Mouse (Mus musculus) midbrain, embryonic 12.5 days (tissue): Measurements from ENCODE around the gene Sec22a. TPM values are rescaled to one million over a fixed set of nuclear protein-coding genes. Genes with fewer than 3 reads are reported as not detected.

Source experiments
- ATAC-seq: fragments of 200-750 bp; cut with Nextera tagmentation; 2 replicates; pipeline ENCODE4 v1.8.0; 2017; ENCODE audit warnings: low read depth, moderate TSS enrichment, moderate library complexity; ENCODE audit not compliant: low FRiP score
- H3K27ac ChIP-seq: fragments of 300-500 bp; sonication (generic); replicated peaks from 2 replicates; pipeline ENCODE4 v1.5.1; 2016; ENCODE audit warnings: mild to moderate bottlenecking
- H3K27me3 ChIP-seq: fragments of 300-500 bp; sonication (generic); 2 replicates; pipeline ENCODE4 v1.6.1; 2016; ENCODE audit warnings: mild to moderate bottlenecking
- H3K36me3 ChIP-seq: fragments of 300-500 bp; sonication (generic); 2 replicates; pipeline ENCODE4 v1.6.1; 2016
- H3K4me1 ChIP-seq: fragments of 300-500 bp; sonication (generic); 2 replicates; pipeline ENCODE4 v1.6.1; 2016
- H3K4me2 ChIP-seq: fragments of 300-500 bp; sonication (generic); replicated peaks from 2 replicates; pipeline ENCODE4 v1.6.1; 2016; ENCODE audit warnings: mild to moderate bottlenecking, moderate library complexity
- H3K4me3 ChIP-seq: fragments of 300-500 bp; sonication (generic); 2 replicates; pipeline ENCODE4 v1.5.1; 2016; ENCODE audit warnings: mild to moderate bottlenecking
- H3K9ac ChIP-seq: fragments of 300-500 bp; sonication (generic); replicated peaks from 2 replicates; pipeline ENCODE4 v1.6.1; 2016; ENCODE audit warnings: mild to moderate bottlenecking, moderate library complexity
- H3K9me3 ChIP-seq: fragments of 300-500 bp; sonication (generic); 2 replicates; pipeline ENCODE4 v1.6.1; 2016; ENCODE audit warnings: mild to moderate bottlenecking
- WGBS: fragments of 180-500 bp; shearing (Covaris S2); methylation state at CpG from one replicate; pipeline ENCODE4 v1.1.7; 2016; 5-methylcytosine and 5-hydroxymethylcytosine counted together
- polyA plus RNA-seq: library from polyadenylated mRNA; unstranded; fragments of >200 nt; fragmentation: Nextera tagmentation; extraction: Ambion mirVana; gene quantifications from 2 replicates; pipeline ENCODE4 v1.2.1, GENCODE M21; 2016

The Sec22a gene
- 41.6 and 42.0 TPM in 2 replicates for polyA plus RNA-seq

DNA sequence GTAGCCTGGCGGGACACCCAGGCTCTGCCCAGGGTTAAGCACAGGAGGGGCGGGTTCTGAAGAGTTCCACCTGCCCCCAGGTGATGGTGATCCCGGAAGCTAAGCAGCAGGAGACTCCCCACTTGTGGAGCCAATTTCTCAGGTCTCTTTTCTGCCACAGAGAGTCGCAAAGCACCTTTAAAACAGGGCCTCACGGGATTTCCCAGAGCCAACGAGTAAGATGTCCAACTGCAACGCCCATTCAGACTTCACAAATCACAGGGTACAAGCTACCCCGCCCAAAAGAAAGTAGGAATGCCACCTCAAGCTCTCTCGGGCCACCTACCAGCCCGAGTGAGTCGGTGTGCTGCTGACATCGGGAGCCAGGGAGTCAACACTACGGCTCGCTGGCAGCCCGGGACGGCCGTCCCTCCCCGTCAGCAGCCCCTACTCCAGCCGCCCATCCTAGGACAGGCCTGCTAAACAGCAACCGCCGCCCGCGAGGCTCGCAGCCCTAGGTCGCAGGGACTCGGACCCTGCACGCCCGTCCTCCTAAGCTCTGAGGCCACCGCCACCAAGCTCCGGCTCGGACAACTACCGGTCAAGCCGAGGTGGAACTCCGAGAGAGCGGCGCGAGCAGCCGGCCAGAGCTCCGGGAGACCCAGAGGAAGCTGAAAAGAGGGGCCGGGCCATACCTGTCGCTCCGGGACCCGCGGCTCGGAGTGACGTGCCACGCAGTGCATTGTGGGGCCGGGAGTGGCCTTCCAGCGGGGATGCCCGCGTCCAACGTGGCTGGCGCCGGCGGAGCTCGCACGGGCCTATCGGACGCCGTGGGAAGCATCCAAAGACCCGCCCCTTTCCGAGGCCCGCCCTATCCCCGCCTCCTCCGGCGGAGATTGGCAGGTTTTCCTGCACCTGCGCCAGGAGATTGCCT lies at the start of gene Sec22a:
TSS of gene Sec22a (minus strand) at position 769 of the 913 bp plus-strand sequence.
- peak within 1 kb of the TSS; percentile 94 for H3K4me2 ChIP-seq
- no peaks in the 10 kb centered on the region for H3K27me3 ChIP-seq
- 0 out of 2 replicates have a peak, but pooled peaks cover 4% of the 10 kb centered on the region for H3K36me3 ChIP-seq
- peaks cover 7% of the 10 kb centered on the region for H3K4me1 ChIP-seq
- H3K9ac ChIP-seq, result peak within 1 kb of the TSS; percentile 86
- peak within 1 kb of the TSS; percentile 88 for H3K4me3 ChIP-seq
- WGBS, result under 1% methylated on average over 67 of the region's 67 CpGs
- peak within 1 kb of the TSS; percentile 84 for H3K27ac ChIP-seq
- no peaks in the 10 kb centered on the region for H3K9me3 ChIP-seq
- peak; percentile 100 for ATAC-seq

DNA sequence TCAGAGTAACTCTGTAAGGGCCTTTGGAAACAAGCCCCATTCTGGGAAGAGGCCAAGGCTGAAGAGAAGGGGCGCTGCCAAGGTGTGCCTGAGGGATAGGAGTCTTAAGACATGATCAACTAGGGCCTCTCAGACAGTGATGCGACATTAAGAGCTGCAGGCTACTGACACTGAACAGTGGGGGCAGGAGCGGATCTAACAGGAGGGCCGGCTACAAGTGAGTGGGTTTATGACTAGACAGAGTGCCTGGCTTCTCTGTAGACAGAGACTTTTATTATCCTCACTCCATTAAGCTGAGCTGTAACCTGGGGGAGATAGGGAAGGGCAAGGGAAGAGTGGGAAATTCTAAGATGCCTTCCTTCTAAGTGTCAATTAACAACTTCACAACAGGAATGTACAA lies 43.0 kb upstream of the Sec22a start:
- no peaks in the 10 kb centered on the region for H3K4me1 ChIP-seq
- no peaks in the 10 kb centered on the region for H3K9me3 ChIP-seq
- no peak overlapping the region for H3K4me2 ChIP-seq
- ATAC-seq, result no peak
- no peak overlapping the region for H3K27ac ChIP-seq
- no peak overlapping the region for H3K9ac ChIP-seq
- peaks cover 9% of the 10 kb centered on the region; the same call in 1 of the 2 replicates for H3K36me3 ChIP-seq
- no peak overlapping the region for H3K4me3 ChIP-seq
- H3K27me3 ChIP-seq, result peaks cover 16% of the 10 kb centered on the region
- WGBS, result 80% methylated on average over 4 of the region's 4 CpGs

GRCm38 (mm10) chr16:35406166-35406565 lies 42.4 kb upstream of the Sec22a start:
- no peaks in the 10 kb centered on the region for H3K9me3 ChIP-seq
- H3K9ac ChIP-seq, result no peak overlapping the region
- no peak overlapping the region for H3K27ac ChIP-seq
- no peak for ATAC-seq
- no peak overlapping the region for H3K4me3 ChIP-seq
- no peaks in the 10 kb centered on the region for H3K4me1 ChIP-seq
- no peak overlapping the region for H3K4me2 ChIP-seq
- peaks cover 16% of the 10 kb centered on the region for H3K27me3 ChIP-seq
- peaks cover 10% of the 10 kb centered on the region for H3K36me3 ChIP-seq
- WGBS, result 90% methylated on average over 4 of the region's 4 CpGs

DNA sequence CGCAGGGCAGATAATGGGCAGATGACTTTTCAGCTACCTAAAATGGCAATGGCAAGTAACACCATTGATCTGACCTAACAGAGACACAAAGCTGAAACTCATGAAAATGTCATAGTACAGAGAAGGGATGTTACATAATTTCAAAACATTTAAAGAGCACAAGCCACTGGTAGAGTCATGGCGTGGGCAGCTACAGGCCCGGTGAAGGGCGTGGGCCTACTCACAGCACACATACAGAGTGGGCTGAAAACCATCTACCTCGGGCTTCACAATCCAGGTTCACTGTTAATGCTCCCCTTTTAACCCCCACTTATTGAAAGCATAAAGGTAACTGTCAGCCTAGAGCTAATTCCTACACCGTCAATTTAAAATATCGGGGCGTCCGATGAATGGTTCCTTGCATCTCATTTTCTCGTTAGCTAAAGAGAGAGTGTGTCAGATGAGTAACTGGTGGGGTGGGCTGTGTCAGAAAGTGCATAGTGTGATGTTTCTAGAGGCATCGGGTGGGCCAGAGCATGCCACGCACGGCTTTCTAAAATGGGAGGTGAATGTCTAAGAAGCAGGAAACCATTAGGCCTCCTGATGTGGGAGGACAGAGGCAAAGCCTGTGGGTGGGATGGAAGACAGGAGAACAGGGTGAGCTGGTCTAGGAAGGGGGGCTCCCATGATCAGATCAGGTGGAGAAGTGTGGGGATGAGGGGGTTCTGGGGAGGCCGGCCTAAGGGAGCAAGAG lies 41.8 kb upstream of the Sec22a start:
- Histone ChIP-seq H3K27ac (no peak overlapping the region), H3K4me3 (no peak overlapping the region), H3K4me1 (no peaks in the 10 kb centered on the region), H3K36me3 (peaks cover 12% of the 10 kb centered on the region), H3K4me2 (no peak overlapping the region), H3K9ac (no peak overlapping the region), H3K27me3 (peaks cover 16% of the 10 kb centered on the region), H3K9me3 (no peaks in the 10 kb centered on the region)
- WGBS, result 90% methylated on average over 14 of the region's 14 CpGs
- no peak for ATAC-seq

- 48% methylated on average over 5 of the region's 5 CpGs for WGBS
- H3K27ac ChIP-seq, result no peak overlapping the region
Measured at GRCm38 (mm10) chr16:35404864-35405263, 41.1 kb upstream of the Sec22a start.

GRCm38 (mm10) chr16:35403891-35404290 lies 40.2 kb upstream of the Sec22a start:
- peaks cover 16% of the 10 kb centered on the region; the same call in 1 of the 2 replicates for H3K27me3 ChIP-seq
- no peak overlapping the region for H3K9ac ChIP-seq
- no peak overlapping the region for H3K27ac ChIP-seq
- H3K4me1 ChIP-seq, result no peaks in the 10 kb centered on the region
- no peak for ATAC-seq
- H3K4me3 ChIP-seq, result no peak overlapping the region
- WGBS, result 87% methylated on average over 8 of the region's 8 CpGs
- H3K4me2 ChIP-seq, result no peak overlapping the region
- no peaks in the 10 kb centered on the region for H3K9me3 ChIP-seq
- peaks cover 12% of the 10 kb centered on the region for H3K36me3 ChIP-seq

More at GRCm38 (mm10) chr16:35404864-35405263, 41.1 kb upstream of the Sec22a start:
- peaks cover 16% of the 10 kb centered on the region; the same call in 1 of the 2 replicates for H3K27me3 ChIP-seq
- H3K4me3 ChIP-seq, result no peak overlapping the region
- H3K4me2 ChIP-seq, result no peak overlapping the region
- H3K36me3 ChIP-seq, result peaks cover 12% of the 10 kb centered on the region
- ATAC-seq, result no peak
- no peaks in the 10 kb centered on the region for H3K9me3 ChIP-seq
- no peak overlapping the region for H3K9ac ChIP-seq
- no peaks in the 10 kb centered on the region for H3K4me1 ChIP-seq

GRCm38 (mm10) chr16:35403356-35403755 lies 39.6 kb upstream of the Sec22a start:
- WGBS, result 94% methylated on average over 9 of the region's 9 CpGs
- H3K4me3 ChIP-seq, result no peak overlapping the region
- peaks cover 12% of the 10 kb centered on the region for H3K36me3 ChIP-seq
- no peak overlapping the region for H3K27ac ChIP-seq
- H3K4me2 ChIP-seq, result no peak overlapping the region
- no peak for ATAC-seq
- H3K9ac ChIP-seq, result no peak overlapping the region
- no peaks in the 10 kb centered on the region for H3K4me1 ChIP-seq
- H3K27me3 ChIP-seq, result peaks cover 16% of the 10 kb centered on the region; the same call in 1 of the 2 replicates
- H3K9me3 ChIP-seq, result no peaks in the 10 kb centered on the region

GRCm38 (mm10) chr16:35392813-35393212 lies 29.1 kb upstream of the Sec22a start:
- Histone ChIP-seq H3K9ac (no peak overlapping the region), H3K27me3 (no peaks in the 10 kb centered on the region), H3K27ac (no peak overlapping the region), H3K4me1 (no peaks in the 10 kb centered on the region), H3K4me3 (no peak overlapping the region), H3K4me2 (no peak overlapping the region), H3K36me3 (peaks cover 5% of the 10 kb centered on the region; the same call in 1 of the 2 replicates), H3K9me3 (no peaks in the 10 kb centered on the region)
- 89% methylated on average over 8 of the region's 8 CpGs for WGBS
- no peak for ATAC-seq

DNA sequence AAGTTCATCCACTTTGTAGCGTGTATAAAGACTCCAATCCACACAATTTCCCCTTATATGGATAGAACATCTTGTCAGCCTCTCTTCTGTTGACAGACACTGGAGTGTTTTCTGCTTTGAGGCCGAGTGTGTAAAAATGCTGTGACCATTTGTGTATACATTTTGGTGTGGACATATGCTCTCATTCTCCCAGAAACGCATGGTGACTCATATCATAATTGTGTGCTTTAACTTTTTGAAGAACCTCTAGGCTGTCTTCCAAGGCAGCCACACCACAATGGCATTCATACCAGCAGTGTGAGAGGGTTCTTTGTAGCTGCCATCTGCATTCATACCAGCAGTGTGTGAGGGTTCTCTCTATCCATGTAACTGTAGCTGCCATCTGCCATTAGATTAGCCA lies 21.9 kb upstream of the Sec22a start:
- Histone ChIP-seq H3K4me2 (no peak overlapping the region), H3K9ac (no peak overlapping the region), H3K4me3 (no peak overlapping the region), H3K27me3 (no peaks in the 10 kb centered on the region), H3K4me1 (no peaks in the 10 kb centered on the region), H3K36me3 (no peaks in the 10 kb centered on the region), H3K9me3 (no peaks in the 10 kb centered on the region), H3K27ac (no peak overlapping the region)
- no peak for ATAC-seq
- WGBS, result 89% methylated on average over 3 of the region's 3 CpGs

DNA sequence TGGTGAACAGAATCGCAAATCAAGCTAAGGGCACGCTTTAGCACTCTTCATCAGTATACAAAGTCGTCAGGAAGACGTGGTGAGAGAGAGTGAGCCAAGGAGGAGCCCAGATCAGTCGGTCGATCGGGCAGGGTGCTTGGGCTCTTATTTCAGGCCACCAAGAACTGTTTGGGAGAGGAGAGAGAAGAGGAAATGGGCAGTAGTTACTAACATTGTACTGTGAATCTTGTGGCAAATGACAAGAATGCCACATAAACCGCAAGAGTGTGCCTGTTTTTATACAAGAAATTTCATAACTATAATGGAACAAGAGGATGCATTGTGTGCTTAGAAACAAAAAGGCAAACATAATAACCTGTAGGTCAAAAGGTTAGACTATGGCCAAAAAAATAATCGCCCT lies 16.3 kb upstream of the Sec22a start:
- WGBS, result 87% methylated on average over 9 of the region's 9 CpGs
- Histone ChIP-seq H3K4me2 (no peak overlapping the region), H3K4me1 (no peaks in the 10 kb centered on the region), H3K36me3 (no peaks in the 10 kb centered on the region), H3K27ac (no peak overlapping the region), H3K27me3 (no peaks in the 10 kb centered on the region), H3K9ac (no peak overlapping the region), H3K4me3 (no peak overlapping the region), H3K9me3 (no peaks in the 10 kb centered on the region)
- ATAC-seq, result no peak

- H3K36me3 ChIP-seq, result no peaks in the 10 kb centered on the region
- H3K27ac ChIP-seq, result no peak overlapping the region
- no peak overlapping the region for H3K4me2 ChIP-seq
- H3K9me3 ChIP-seq, result no peaks in the 10 kb centered on the region
- H3K4me1 ChIP-seq, result no peaks in the 10 kb centered on the region
- H3K4me3 ChIP-seq, result no peak overlapping the region
- 87% methylated on average over 3 of the region's 3 CpGs for whole genome bisulfite sequencing
- no peak overlapping the region for H3K9ac ChIP-seq
- no peak for ATAC-seq
- H3K27me3 ChIP-seq, result no peaks in the 10 kb centered on the region
Measured at GRCm38 (mm10) chr16:35379344-35379743, 15.6 kb upstream of the Sec22a start.

DNA sequence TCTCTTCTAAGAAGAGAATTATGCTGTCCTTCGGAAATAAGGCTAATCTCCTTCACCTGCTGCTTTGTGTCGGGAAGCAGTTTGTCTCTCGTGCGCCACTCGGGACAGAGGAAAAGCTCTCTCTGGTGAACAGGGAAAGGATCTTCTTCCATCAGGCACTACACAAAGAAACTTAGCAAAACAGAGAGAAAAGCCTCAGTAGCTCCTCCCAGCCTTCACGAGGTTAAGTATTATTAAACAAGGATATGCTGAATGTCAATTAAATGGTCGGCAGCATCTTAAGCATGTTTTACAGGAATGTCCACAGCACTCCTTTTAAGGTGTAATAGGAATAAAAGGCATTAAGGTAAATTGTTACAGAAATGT lies 328 bp upstream of the Sec22a start:
- Histone ChIP-seq H3K27ac (peak overlapping the region; percentile 84), H3K4me1 (peaks cover 7% of the 10 kb centered on the region), H3K27me3 (no peaks in the 10 kb centered on the region), H3K36me3 (0 out of 2 replicates have a peak, but pooled peaks cover under 1% of the 10 kb centered on the region), H3K9ac (peak overlapping the region; percentile 58), H3K4me2 (peak overlapping the region; percentile 94), H3K9me3 (no peaks in the 10 kb centered on the region), H3K4me3 (peak overlapping the region; percentile 88)
- under 1% methylated on average over 7 of the region's 7 CpGs for WGBS
- ATAC-seq, result no peak; the same call in 1 of the 2 replicates
